Mouse (Mus musculus) adrenal gland, adult 2 months (tissue): ENCODE measurements around the gene Padi6. TPM values are rescaled to one million over a fixed set of nuclear protein-coding genes. Genes with fewer than 3 reads are reported as not detected.

Experiments used
- DNase-seq: peaks from one replicate; pipeline ENCODE4 v3.0.0; 2021
- polyA plus RNA-seq: library from polyadenylated mRNA; depleted of rRNA; stranded (reverse); fragments of >200 nt; gene quantifications from 2 replicates; pipeline ENCODE4 v1.2.3, GENCODE M21; 2012
- total RNA-seq, 2 experiments: library from RNA; stranded (reverse); gene quantifications; 2 replicates each; pipeline ENCODE4 v1.2.3; 2021

The Padi6 gene
- total and polyA plus RNA-seq, 3 experiments: not detected

GRCm38 (mm10) chr4:140708297-140708927 is 34.0 kb downstream of the Padi6 start:
- no peak for DNase-seq

GRCm38 (mm10) chr4:140707615-140708014 is 34.8 kb downstream of the Padi6 start:
- DNase-seq: no peak

GRCm38 (mm10) chr4:140704166-140704565 is 38.3 kb downstream of the Padi6 start:
- DNase-seq: peak; percentile 45

- no peak for DNase-seq
Measured at GRCm38 (mm10) chr4:140703636-140704035, 38.8 kb downstream of the Padi6 start.

- DNase-seq: peak; percentile 94
Measured at GRCm38 (mm10) chr4:140702611-140703327, 39.7 kb downstream of the Padi6 start.

GRCm38 (mm10) chr4:140701716-140702561 is 40.5 kb downstream of the Padi6 start:
- peak; percentile 67 for DNase-seq

GRCm38 (mm10) chr4:140701049-140701715 is 41.3 kb downstream of the Padi6 start:
- peak; percentile 91 for DNase-seq

- DNase-seq: no peak
Measured at GRCm38 (mm10) chr4:140700269-140701018, 42.0 kb downstream of the Padi6 start, which contains the start of gene Rcc2. TSS of gene Rcc2 (plus strand) at chr4:140700541.

- DNase-seq: peak; percentile 88
Measured at GRCm38 (mm10) chr4:140699441-140700127, 42.9 kb downstream of the Padi6 start.

- no peak for DNase-seq
Measured at GRCm38 (mm10) chr4:140695675-140696585, 46.5 kb downstream of the Padi6 start.

- no peak for DNase-seq
Measured at GRCm38 (mm10) chr4:140695146-140695545, 47.3 kb downstream of the Padi6 start.

GRCm38 (mm10) chr4:140694551-140695060 is 47.8 kb downstream of the Padi6 start:
- DNase-seq: no peak

GRCm38 (mm10) chr4:140693513-140693912 is 48.9 kb downstream of the Padi6 start:
- no peak for DNase-seq

GRCm38 (mm10) chr4:140691481-140691880 is 51.0 kb downstream of the Padi6 start:
- DNase-seq: no peak

- DNase-seq: no peak
Measured at GRCm38 (mm10) chr4:140689873-140690655, 52.4 kb downstream of the Padi6 start.

GRCm38 (mm10) chr4:140688826-140689425 is 53.5 kb downstream of the Padi6 start:
- no peak for DNase-seq

- DNase-seq: no peak
Measured at GRCm38 (mm10) chr4:140688044-140688825, 54.2 kb downstream of the Padi6 start.
